Mouse (Mus musculus) T-helper 2 cell (primary cell): Measurements from ENCODE around the gene Aco1.
"Not testable (repeated sequence)": the region's sequence is repeated elsewhere in the genome, so short reads cannot be mapped to it uniquely, and the experiment has no call there.

ENCODE experiments used
- in situ Hi-C: fragments of 300-600 bp; cut with MboI, MseI; formaldehyde crosslinking; loops from one replicate; pipeline ENCODE4 v1.15.1; 2025; ENCODE audit warnings: high pct_unique_total_duplicates

Gene Aco1

GRCm38 (mm10) chr4:40142743-40143532 lies at the start of gene Aco1:
Gene Aco1, plus strand, starts transcription at chr4:40143081.
- in situ Hi-C loops = loop anchor here (5.0 to 25.0 kb wide), 5 partner anchors 94 to 1422 kb away; partner anchors contain the start of genes Ddx58, Dnaic1, Fam219a and Kif24

DNA sequence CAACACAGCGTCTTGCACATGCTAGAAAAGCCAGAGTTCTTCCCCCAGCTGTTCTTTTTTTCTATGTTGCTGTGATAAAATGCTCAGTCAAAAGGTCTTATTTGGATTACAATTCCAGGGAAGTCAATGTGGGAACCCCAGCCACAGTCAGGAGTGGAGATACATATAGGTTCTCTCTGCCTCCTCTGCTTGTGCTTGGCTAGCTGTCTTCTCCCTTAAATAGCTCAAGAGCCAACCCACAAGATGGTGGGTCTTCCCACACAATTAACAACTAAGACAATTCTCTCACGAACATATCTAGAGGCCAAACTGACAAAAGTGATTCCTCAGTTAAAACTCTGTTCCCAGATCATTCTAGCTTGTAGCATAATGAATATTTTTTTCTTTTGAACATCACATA lies 47.9 kb upstream of the Aco1 start:
- in situ Hi-C loops = no loop called here

- in situ Hi-C loops = no loop called here
Observed at GRCm38 (mm10) chr4:40102996-40103395, 39.9 kb upstream of the Aco1 start.

- in situ Hi-C loops = no loop called here
Observed at GRCm38 (mm10) chr4:40106004-40106536, 36.8 kb upstream of the Aco1 start.

DNA sequence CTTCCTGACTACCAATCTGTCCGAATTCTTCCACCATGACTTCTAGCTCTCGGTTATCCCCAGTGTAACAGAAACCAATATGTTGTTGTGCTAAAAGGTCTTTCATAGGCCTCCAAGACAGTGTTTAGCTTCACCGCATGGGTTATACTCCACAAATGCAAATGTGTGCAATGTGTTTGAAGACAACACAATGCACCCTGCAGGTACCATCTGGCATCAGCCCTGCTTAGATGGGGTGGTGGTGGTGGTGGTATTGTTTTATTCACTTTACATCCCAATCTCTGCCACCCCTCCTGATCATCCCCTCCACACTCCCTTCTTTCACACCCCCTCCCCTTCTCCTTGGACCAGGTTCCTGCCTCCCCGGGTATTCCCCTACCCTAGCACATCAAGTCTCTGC lies 34.9 kb upstream of the Aco1 start:
- in situ Hi-C loops = no loop called here

GRCm38 (mm10) chr4:40113173-40113572 lies 29.7 kb upstream of the Aco1 start:
- in situ Hi-C loops = no loop called here

- in situ Hi-C loops = no loop called here
Observed at GRCm38 (mm10) chr4:40121221-40121620, 21.7 kb upstream of the Aco1 start.

GRCm38 (mm10) chr4:40122291-40122690 lies 20.6 kb upstream of the Aco1 start:
- in situ Hi-C loops = not testable (repeated sequence)

- in situ Hi-C loops = loop anchor here (25.0 kb wide), 1 partner anchor 1328 kb away; the partner anchor contains the start of genes Kif24 and Nudt2
Observed at GRCm38 (mm10) chr4:40134468-40135102, 8.3 kb upstream of the Aco1 start.

- in situ Hi-C loops = loop anchor here (25.0 kb wide), 1 partner anchor 1326 kb away; the partner anchor contains the start of genes Kif24 and Nudt2
Observed at GRCm38 (mm10) chr4:40136519-40136918, 6.4 kb upstream of the Aco1 start.

GRCm38 (mm10) chr4:40139663-40140255 lies 3.1 kb upstream of the Aco1 start:
- in situ Hi-C loops = loop anchor here (5.0 to 25.0 kb wide), 5 partner anchors 98 to 1425 kb away; partner anchors contain the start of genes Ddx58, Dnaic1, Fam219a and Kif24

DNA sequence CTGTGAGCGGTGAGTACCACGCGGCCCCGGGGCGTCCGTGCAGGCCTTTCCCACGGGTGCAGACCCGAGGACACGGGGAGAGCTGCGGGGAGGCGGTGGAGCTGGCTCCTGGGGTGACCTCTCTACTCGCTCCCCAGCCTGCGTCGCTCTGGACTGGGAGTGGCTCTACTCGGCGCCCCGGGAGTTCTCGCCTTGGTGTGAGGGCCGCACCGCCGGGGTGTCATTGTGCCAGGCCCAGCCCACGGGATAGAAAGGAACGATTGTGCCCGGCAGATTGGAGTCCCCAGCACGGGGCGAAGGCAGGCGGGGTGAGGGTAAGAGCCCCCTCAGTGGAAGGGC lies 621 bp downstream of the Aco1 start:
- in situ Hi-C loops = loop anchor here (5.0 to 25.0 kb wide), 5 partner anchors 94 to 1421 kb away; partner anchors contain the start of genes Ddx58, Dnaic1, Fam219a and Kif24

DNA sequence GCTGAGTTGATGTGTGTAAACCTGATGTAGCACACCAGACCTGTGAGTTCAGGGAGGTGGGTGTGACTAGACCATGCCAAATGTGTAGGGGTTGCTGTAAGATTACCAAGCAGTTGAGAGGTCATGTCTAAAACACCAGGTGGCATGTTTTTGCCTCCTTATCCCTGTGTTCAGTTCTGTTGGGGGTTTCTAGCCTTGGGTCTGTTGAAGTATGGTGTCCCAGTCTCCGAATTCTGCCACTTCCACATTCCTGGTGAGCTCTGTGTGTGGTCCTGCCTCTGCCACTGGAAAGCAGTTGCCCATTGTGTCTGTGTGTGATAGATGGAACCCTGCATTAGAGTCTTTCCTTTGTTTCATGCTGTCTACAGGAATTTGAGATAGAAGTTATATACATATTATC lies 1.7 kb downstream of the Aco1 start:
- in situ Hi-C loops = loop anchor here (5.0 to 25.0 kb wide), 5 partner anchors 93 to 1420 kb away; partner anchors contain the start of genes Ddx58, Dnaic1, Fam219a and Kif24

DNA sequence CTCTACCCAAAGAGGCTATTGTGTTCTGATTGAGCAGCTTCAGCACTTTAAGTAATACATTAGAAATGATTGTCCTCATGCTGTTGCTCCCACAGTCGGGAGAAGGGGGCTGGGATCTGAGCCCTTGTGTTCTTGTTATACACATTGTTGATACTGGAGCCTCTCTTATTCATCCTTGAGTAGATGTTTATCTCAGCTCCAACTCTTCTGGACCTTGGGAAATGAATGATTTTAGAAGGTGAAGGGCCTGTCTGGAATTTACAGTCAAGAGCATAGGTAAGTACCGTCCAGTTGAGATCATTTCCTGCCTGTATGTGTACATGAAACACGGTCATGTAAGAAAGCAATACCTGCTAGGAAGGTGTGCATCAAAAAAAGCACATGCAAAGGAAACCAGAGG lies 2.1 kb downstream of the Aco1 start:
- in situ Hi-C loops = loop anchor here (5.0 to 25.0 kb wide), 5 partner anchors 92 to 1420 kb away; partner anchors contain the start of genes Ddx58, Dnaic1, Fam219a and Kif24

DNA sequence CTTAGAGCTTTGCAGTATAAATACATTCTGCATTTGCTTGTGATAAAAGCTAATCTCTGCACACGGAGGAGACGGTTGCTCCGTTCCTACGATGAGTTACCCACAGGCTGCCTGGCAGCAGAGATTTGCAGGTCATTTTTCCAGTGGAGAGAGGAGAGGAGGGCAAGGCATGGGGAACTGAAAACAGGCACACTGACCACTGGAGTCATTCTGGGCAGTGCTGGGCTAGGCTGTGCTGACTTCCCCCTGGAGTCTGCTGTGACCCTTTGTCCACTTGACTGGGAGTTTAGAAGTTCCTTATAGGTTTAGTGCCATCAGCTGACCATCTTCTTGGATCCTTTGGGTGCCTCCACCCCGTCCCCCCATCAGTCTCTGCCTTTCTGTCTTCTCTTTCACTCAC lies 5.4 kb downstream of the Aco1 start:
- in situ Hi-C loops = loop anchor here (10.0 to 25.0 kb wide), 3 partner anchors 527 to 1417 kb away; partner anchors contain the start of genes Dnaic1, Fam219a, Kif24 and Nudt2

DNA sequence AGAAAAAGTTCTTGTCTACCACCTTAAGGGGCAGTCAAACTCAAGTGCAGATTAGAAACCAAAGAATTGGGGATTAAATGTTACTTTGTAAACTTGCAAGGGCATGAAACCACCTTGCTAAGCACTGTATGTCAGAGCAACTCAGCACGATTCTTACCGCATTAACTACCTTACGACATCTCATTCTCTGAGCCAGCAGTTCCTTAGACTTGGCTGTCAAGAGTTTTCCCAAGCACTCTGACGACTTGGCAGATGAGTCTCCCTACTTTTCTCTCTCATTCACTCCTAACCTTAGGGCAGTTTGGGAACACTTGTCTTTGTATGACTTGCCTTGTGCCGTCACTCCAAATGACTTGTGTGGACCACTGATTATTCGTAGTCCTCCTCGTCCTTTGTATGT lies 7.2 kb downstream of the Aco1 start:
- in situ Hi-C loops = no loop called here

GRCm38 (mm10) chr4:40152771-40153170 lies 9.9 kb downstream of the Aco1 start:
- in situ Hi-C loops = no loop called here

- in situ Hi-C loops = no loop called here
Observed at GRCm38 (mm10) chr4:40153500-40153899, 10.6 kb downstream of the Aco1 start.

- in situ Hi-C loops = no loop called here
Observed at GRCm38 (mm10) chr4:40154751-40155150, 11.9 kb downstream of the Aco1 start.

- in situ Hi-C loops = no loop called here
Observed at GRCm38 (mm10) chr4:40155467-40155999, 12.7 kb downstream of the Aco1 start.

DNA sequence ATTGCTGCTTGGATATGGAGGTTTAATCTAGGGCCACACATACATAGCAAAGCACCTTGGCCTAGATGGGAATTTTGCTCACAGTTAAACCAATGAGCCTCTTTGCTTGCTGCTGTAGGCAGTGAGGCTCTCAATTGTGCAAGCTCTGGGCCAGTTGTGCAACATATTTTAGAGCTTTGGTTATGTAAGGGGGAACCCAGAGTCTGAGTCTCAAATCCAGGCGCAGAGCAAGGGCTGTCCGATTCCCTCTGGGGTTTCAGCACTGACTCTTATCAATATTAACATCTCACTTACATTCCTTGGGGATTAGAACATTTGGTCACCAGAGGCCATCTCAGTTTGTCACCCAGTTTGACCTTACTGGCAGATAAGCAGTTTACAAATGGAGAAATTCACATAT lies 13.3 kb downstream of the Aco1 start:
- in situ Hi-C loops = no loop called here
